Mouse (Mus musculus) left cerebral cortex, postnatal 10 days (tissue): ENCODE measurements around the gene Slc6a6. TPM values are rescaled to one million over a fixed set of nuclear protein-coding genes. Genes with fewer than 3 reads are reported as not detected.

Experiments used
- DNase-seq, 2 experiments: peaks; one replicate each; pipeline ENCODE4 v3.0.0; 2021 to 2022; ENCODE audit warnings: low spot score in 2 of 2, mixed read lengths in 1 of 2; ENCODE audit errors: extremely low spot score in 1 of 2
- intact Hi-C: fragments of 180-260 bp; cut with DNase I; formaldehyde crosslinking; loops from one replicate; pipeline ENCODE4 v1.15.1; 2025
- total RNA-seq, 2 experiments: library from RNA; stranded (reverse); gene quantifications; 2 replicates each; pipeline ENCODE4 v1.2.3; 2021

The Slc6a6 gene
- total RNA-seq, 2 experiments from 2014 or later: 198 to 215 TPM

GRCm38 (mm10) chr6:91713370-91713896, 29.6 kb downstream of the Slc6a6 start:
- DNase-seq: no peak
- intact Hi-C loops: no loop called here

- intact Hi-C loops: no loop called here
- peak in 1 of 2 experiments; percentile 62 for DNase-seq
Observed at GRCm38 (mm10) chr6:91715023-91715422, 31.2 kb downstream of the Slc6a6 start.

DNA sequence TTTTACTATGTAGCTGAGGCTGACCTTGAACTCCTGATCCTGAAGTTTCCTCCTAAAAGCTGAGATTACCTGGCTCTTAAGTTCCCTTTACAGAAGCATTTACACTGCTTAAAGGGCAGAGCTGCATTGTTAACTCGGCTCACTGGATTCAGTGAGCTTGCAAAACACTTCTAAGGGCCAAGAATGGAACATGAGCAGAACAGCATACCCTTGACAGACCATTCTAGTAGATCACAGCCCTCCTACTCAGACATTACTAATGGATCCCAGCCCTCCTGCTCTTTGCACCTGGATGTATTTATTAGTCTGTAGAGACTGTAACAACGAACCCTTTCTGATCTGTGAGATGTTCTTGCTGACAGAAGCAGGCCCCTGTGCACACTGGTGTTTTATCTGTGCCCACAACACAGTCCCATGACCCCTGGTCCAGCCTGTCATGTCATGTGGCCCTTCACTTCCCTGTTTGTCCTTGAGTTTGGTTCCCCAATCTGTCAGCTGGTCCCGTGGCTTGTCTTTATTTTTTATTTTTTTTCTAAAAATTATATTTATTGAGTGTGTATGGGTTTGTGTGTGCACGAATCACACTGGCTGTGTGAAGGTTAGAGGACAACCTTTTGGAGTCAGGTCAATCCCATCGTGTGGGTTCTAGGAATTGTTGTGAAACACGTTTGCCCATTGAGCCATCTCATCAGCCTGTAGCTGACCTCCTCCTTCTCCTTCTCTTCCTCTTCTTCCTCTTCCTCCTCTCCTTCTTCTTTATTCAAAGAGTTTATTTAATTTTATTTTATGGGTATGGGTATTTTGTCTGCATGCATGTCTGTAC, 32.3 kb downstream of the Slc6a6 start:
- intact Hi-C loops: no loop called here
- DNase-seq: no peak

- intact Hi-C loops: no loop called here
- DNase-seq: no peak
Observed at GRCm38 (mm10) chr6:91718067-91718466, 34.2 kb downstream of the Slc6a6 start.

DNA sequence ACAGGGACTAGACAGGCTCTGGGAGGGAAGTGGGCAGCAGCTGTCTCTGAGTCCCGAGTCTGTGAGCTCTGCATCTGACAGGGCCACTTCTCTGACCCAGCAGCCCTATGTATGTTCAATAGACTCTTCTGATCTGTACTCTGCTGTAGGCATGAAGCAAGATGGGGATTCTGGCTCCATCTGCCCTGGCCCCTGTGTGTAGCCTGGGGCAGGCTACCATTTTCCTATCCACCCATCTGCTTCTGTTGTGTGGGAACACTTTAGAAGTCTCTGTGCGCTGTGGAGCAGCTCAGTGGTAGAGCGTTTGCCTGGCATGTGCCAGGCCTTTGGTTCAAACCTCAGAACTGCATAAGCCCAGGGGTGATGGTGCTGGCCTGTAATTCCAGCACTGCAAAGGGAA, 34.8 kb downstream of the Slc6a6 start:
- no peak for DNase-seq
- intact Hi-C loops: no loop called here

GRCm38 (mm10) chr6:91719042-91719747, 35.3 kb downstream of the Slc6a6 start:
- DNase-seq: peak; percentile 71 to 73
- intact Hi-C loops: no loop called here

DNA sequence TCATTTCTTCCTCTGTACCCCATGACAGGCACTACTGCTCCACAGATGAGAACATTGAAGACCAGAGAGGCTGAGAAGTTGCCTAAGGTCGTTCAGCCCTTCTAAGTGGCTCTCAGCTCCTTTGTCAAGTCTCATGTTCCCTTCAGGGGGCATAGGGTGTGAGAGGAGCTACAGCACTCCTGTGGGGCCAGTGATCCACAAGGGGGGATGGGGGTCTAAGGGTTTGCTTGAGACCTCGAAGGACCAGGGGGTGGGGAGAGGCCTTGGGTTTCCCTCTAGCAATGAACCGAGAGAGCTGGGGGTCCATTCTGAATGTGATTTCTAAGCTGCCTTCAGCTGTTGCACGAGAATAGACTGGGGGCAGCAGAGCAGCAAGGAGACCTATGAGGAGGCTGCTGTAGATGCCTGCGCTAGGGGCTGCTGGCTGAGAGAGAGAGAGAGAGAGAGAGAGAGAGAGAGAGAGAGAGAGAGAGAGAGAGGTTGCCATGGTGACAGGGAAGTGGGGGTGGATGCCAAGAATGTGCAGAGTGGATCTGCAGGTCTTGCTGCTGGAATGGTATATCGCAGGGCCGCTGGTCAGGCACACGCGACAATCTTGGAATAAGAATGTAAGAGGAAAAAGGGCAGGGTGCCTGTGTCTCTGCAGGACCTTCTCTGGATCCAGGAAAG, 36.1 kb downstream of the Slc6a6 start:
- intact Hi-C loops: loop anchor here (5.0 kb wide), 1 partner anchor 33 kb away; no protein-coding TSS in a partner anchor

DNA sequence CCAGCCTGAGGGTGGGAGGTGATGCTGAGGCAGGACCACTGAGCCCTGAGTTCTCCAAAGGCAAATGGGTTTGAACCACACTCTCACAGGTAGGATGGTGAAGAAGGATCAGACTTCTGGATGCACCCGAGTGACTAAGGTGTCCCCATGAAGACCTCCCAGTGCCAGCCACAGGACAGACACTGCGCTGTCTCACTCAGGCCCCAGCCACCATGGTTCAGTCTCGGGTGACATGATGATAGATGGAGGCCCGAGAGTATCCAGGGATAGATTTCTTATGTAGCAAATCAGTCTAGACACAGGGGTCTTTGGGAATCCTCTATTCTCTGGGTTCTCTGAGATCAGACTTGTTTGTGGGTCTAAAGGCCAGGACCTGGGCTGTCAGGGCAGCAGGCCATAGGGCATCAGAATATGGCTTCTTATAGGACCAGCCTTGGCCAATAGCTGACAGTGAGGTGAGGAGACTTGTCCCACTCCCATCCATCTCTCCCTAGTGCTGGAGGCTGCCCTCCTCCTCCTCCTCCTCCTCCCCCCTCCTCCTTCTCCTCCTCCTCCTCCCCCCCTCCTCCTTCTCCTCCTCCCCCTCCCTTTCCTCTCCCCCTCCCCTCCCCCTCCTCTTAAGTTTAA, 36.8 kb downstream of the Slc6a6 start:
- DNase-seq: no peak
- intact Hi-C loops: loop anchor here (5.0 kb wide), 1 partner anchor 33 kb away; no protein-coding TSS in a partner anchor

More for the DNA sequence above, 36.1 kb downstream of the Slc6a6 start:
- peak; percentile 64 to 76 for DNase-seq

DNA sequence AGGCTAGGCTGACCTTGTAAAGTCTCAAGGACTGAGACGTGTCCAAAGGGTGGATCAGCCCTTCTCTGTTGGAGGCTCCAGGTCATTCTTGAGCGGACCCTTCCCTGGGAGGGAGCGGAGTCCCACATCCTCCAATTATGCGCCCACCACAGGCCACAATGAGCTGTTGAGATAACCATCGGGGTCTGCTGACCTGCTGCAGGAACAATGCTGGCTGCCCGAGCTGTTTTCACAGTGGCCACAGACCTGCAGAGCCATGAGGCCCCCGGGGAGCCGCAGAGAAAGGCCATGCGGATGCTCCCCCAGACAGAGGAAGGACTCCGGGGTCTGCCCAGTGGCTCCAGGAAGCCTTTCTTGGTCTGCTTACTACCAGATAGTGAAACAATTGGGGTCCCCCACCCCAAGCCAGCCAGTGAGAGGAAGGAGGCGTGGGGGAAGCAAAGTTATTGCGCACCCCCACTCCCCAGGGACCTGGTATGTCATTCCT, 37.4 kb downstream of the Slc6a6 start:
- intact Hi-C loops: loop anchor here (5.0 kb wide), 1 partner anchor 34 kb away; no protein-coding TSS in a partner anchor

GRCm38 (mm10) chr6:91727361-91727760, 43.5 kb downstream of the Slc6a6 start:
- peak in 1 of 2 experiments; percentile 66 for DNase-seq
- intact Hi-C loops: no loop called here

More for the DNA sequence above, 37.4 kb downstream of the Slc6a6 start:
- DNase-seq: peak in 1 of 2 experiments; percentile 86

- DNase-seq: no peak
- intact Hi-C loops: no loop called here
Observed at GRCm38 (mm10) chr6:91728939-91729619, 45.2 kb downstream of the Slc6a6 start.

GRCm38 (mm10) chr6:91729677-91730127, 45.8 kb downstream of the Slc6a6 start:
- intact Hi-C loops: no loop called here
- peak in 1 of 2 experiments; percentile 83 for DNase-seq

DNA sequence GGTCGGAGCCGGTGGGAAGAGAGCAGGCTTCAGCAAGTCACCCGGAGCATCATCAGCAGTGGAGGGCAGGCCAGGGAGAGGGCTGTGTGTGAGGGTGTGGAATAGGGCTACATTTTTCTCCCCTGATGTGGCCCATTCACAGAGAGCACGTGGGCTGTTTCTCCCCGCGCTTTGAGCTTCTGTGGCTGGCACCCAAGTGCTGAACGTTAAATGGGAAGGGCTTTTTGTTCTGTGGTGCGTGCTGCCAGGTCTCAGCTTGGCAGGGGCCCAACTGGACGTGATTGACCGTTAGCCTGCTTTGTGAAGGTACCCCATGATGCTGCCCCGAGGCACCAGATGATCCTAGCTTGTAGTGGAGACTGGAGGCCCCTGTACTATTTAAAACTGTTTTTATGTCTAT, 48.3 kb downstream of the Slc6a6 start:
- intact Hi-C loops: no loop called here
- peak in 1 of 2 experiments; percentile 68 for DNase-seq

- DNase-seq: peak in 1 of 2 experiments; percentile 86
- intact Hi-C loops: no loop called here
Observed at GRCm38 (mm10) chr6:91736471-91736870, 52.6 kb downstream of the Slc6a6 start.

DNA sequence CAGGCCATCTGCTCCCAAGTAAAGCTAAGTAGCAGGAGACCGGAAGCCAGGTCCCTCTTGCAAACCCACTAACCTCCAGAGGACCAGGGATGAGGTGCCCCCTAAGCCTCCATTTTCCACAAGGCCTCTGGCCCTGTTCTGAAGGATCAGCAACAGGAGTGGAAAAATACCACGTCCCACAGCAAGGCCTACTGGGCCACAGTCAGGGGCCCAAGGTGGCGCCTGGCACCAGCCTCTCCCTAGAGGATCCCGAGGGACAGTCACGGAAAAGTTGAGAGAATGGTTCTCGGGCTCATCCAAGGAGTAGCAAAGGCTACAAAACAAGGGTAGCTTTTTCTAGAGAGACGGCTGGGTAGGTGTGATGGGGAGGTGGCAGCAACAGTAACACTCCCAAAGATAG, 53.6 kb downstream of the Slc6a6 start:
- DNase-seq: no peak
- intact Hi-C loops: no loop called here

DNA sequence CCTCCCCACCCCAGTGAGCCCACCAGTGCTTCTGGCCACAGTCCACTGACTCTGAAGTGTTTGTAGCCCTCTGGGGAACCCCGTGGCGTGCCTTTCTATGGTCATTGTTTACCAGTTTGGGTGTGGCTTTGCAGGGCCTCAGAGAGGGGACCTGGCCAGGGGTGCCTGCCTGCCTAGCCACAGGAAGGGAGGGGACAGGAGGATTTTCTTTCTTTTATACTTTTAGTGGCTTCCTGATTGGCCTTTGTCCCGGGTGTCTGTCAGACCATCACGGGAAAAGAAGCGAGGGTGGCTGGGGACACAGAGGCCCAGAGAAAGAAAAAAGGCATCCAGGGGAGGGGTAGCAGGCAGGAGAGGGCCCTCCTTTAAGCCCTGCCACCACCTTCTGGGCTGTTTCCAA, 54.2 kb downstream of the Slc6a6 start:
- intact Hi-C loops: no loop called here
- DNase-seq: peak in 1 of 2 experiments; percentile 70

- peak in 1 of 2 experiments; percentile 57 for DNase-seq
- intact Hi-C loops: loop anchor here (1.0 to 5.0 kb wide), 2 partner anchors 165 to 214 kb away; no protein-coding TSS in a partner anchor
Observed at GRCm38 (mm10) chr6:91741046-91741445, 57.2 kb downstream of the Slc6a6 start.

DNA sequence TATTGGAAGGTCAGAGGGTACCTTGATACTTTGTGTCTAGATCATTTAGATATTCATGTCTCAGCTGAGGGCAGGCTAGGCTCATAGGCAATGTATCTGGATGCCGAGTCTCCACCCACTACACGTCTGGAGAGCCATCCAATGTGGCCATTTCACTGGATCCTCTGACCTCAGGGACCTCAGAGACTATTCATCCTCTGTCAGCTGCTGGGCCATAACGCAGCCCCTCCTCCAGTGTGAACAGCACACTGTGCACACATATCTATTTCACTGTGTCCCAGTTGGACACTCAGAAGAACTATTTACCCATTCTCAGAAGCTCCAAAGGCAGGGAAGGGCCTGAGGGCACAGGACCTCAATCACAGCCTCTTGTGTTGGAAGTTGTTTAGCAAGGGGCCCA, 58.6 kb downstream of the Slc6a6 start:
- intact Hi-C loops: loop anchor here (5.0 kb wide), 1 partner anchor 215 kb away; no protein-coding TSS in a partner anchor

More for the DNA sequence above, 58.6 kb downstream of the Slc6a6 start:
- no peak for DNase-seq
